Mouse (Mus musculus): ENCODE data around the gene Rab37.

The Rab37 gene

GRCm38 (mm10) chr11:115195933-115196332 is 104.7 kb downstream of the Rab37 start:
- DNase-seq (ENCODE audit: low spot score in 2 of 2), result no peak

GRCm38 (mm10) chr11:115197558-115197957 is 106.3 kb downstream of the Rab37 start:
- no peak for DNase-seq (ENCODE audit: low spot score in 2 of 2)

- no peak for DNase-seq (ENCODE audit: low spot score in 2 of 2)
These were observed 107.7 kb downstream of the Rab37 start for GRCm38 (mm10) chr11:115198932-115199384.

- no peak for DNase-seq (ENCODE audit: low spot score in 2 of 2)
These were observed 109.3 kb downstream of the Rab37 start for GRCm38 (mm10) chr11:115200520-115200919.

- DNase-seq (ENCODE audit: low spot score in 2 of 2), result peak; percentile 71 to 89
These were observed 111.1 kb downstream of the Rab37 start for GRCm38 (mm10) chr11:115202316-115202715.

- DNase-seq (ENCODE audit: low spot score in 2 of 2), result no peak
These were observed 111.5 kb downstream of the Rab37 start for GRCm38 (mm10) chr11:115202756-115203155.

- DNase-seq (ENCODE audit: low spot score in 2 of 2), result no peak
These were observed 116.9 kb downstream of the Rab37 start for GRCm38 (mm10) chr11:115208126-115208525.

- peak in 1 of 2 experiments; percentile 23 for DNase-seq (ENCODE audit: low spot score in 2 of 2)
These were observed 117.8 kb downstream of the Rab37 start for GRCm38 (mm10) chr11:115208776-115209732.

GRCm38 (mm10) chr11:115209958-115210357 is 118.7 kb downstream of the Rab37 start:
- DNase-seq (ENCODE audit: low spot score in 2 of 2), result no peak
